Mouse (Mus musculus) A20 (cell line): ENCODE results near the gene Styx.

Experiments
- DNase-seq: peaks from one replicate; pipeline ENCODE4 v3.0.0-alpha.2; 2011; ENCODE audit warnings: low read depth, low spot score

The Styx gene

DNA sequence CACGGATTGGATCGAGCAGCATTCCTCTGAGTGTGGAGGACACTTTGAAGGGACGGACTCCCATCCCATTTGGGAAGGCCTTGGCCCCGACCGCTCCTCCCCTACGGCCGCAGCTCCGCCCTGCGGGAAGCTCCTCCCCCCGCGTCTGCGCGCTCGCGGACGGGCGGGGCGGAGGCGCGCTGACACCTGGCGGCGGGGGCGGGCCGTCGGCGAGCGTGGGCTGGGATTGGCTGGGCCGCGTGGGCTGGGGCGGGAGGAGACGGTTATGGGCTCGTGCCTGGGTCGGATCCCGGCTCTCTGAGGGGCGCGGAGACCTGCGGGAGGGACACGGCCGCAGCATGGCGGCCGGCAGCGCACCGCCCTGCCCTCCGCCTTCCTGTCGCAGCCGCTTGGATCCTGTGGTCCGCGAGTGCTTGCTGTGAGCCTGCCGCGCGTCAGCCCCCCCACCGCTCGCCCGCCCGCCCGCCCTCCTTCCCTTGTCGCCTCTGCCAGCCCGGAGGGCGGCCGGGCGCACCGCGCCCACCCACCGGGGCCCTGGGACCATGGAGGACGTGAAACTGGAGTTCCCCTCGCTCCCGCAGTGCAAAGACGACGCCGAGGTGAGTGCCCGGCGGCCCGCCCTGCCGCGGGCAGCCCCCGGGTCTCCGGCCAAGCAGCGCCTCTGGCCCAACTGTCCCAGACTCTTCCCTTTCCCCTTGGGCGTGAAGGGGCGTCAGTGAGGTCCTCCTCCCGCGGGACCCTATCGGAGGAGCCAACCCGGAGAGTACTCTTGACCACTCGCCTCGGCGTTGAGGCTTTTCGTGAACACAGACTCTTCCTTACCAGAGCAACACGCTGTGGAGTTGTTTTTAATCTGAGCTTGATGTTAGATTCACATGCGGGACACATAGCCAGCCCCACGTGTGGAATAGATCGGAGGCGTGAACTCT is at the start of gene Styx:
Gene Styx (plus strand): TSS at position 163 of the 929 bp plus-strand sequence.
- DNase-seq: peak; percentile 94

DNA sequence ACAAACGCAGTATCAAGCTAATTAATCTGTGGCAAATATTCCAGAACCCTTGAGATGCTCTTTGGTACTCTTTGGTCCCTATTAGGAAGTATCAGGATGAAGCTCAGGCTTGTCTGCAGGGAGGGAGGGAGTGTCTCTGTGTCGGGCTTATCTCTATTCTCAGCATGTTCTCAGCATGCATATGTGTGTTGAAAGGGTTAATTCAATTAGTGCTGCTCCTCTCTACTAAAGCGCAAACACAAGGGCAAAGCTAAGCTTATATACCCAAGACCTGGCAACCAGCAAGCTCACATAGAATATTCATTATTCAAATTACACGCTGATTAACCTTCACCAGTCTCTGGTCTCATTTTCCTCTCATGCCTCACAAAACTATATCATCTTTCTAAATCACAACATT is 47.0 kb upstream of the Styx start:
- DNase-seq: no peak

GRCm38 (mm10) chr14:45304389-45304788 is 46.5 kb upstream of the Styx start:
- no peak for DNase-seq

DNA sequence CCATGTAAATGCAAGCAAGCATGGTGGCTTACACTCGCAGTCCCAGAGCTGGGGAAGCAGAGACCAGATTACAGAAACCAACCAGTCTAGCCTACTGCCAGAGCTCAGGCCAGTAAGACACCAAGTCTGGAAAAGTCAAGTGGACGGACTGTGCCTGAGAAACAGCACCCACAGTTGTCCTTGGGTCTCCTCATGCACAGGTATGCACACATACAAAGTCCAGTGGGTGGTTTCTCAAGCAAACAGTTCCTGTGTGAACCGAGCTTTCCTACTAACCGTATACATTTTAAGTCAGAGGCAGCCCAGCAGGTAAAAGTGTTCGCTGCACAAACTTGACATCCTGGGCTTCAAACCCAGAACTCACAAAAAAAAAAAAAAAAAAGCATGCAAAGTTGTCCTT is 45.0 kb upstream of the Styx start:
- no peak for DNase-seq

DNA sequence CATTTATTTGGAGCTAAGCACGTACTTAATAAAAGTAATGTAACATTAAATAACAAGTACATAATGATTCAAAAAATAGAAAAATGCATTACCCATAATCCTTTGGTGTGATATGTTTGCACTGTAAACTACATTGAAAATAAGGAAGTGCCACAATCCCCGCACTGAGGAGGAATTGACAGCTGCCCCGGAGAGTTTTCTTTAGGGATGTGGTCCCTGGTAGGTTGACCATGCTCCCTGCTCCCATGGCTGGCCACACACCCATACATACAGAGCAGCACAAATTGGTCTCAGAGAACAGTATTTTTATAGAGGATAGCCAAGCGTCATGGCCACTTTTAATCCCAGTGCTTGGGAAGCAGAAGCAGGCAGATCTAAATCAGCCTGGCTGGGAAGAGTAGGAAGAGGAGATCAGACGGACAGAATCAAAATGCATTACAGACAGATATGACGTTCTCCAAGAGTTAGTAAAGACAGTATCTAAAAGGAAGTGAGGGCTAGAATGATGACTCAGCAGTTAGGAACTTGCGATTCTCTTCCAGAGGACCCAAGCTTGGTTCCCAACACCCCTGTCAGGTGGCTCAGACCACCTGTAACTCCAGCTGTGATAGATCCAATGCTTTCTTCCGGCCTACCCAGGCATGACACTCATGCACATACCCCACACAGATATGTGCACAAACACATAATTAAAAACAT is 43.1 kb upstream of the Styx start:
- DNase-seq: no peak

DNA sequence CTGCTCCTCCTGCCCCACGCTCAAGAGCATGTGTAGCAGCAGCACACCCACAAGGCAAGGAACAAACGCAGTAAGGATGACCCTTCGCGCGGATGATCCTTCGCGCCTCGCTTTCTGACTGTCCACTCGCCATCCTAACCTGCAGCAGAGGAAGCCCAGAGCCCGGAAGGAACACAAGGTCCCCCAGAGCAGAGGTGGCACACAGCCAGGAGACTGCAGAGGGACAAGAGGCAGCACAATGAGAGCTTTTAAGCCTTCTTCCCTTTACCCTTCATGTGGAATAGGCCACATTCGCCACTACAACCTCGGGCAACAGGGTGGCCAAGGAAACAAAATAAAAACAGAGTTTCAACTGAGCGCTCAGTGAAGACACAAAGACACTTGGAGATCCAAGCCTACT is 41.2 kb upstream of the Styx start:
- DNase-seq: no peak

GRCm38 (mm10) chr14:45310101-45310500 is 40.8 kb upstream of the Styx start:
- DNase-seq: no peak

- DNase-seq: no peak
Observed at GRCm38 (mm10) chr14:45316927-45317326, 34.0 kb upstream of the Styx start.

- peak; percentile 67 for DNase-seq
Observed at GRCm38 (mm10) chr14:45317921-45318411, 32.9 kb upstream of the Styx start.

GRCm38 (mm10) chr14:45318426-45319236 is 32.3 kb upstream of the Styx start, which contains the start of gene Ero1l:
Gene Ero1l, minus strand, starts transcription at chr14:45318771.
- DNase-seq: peak; percentile 93

DNA sequence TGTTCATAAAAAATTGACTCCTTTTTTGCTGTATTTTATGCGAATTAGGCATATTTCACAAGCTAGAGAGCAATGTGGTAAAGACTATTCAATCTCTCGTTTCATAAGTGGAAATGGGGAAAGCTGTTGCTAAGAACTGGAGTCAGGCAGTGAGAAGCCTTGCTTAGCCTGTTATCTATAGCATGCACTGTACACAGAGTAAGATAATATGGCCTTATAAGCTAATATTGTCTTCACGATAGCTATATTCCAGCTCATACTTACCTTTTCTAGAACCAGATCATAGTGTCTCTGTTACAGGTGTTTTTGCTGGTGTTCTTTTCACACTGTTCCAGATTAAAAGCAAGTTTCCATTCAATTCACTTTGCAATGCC is 31.7 kb upstream of the Styx start:
- DNase-seq: peak; percentile 40

- peak; percentile 57 for DNase-seq
Observed at GRCm38 (mm10) chr14:45320111-45320510, 30.8 kb upstream of the Styx start.

DNA sequence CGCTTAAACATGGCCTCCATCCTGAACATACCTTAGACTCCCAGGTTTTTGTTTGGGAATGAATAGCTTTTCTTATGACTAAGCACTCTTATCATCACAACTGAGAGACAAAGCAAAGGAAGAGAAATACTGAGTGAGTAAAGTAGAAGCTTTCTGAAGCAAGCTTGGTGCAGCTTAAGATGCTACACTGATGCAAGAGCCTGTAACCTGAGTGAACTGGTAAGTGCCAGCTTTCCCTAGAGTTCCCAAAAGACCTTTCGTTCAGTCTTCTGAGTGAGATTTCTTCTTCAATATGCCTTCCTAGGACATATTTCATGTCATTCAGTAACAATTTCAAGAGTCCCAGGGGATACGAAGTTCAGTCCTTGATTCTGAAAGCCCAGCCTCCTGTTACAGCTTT is 29.8 kb upstream of the Styx start:
- DNase-seq: no peak

DNA sequence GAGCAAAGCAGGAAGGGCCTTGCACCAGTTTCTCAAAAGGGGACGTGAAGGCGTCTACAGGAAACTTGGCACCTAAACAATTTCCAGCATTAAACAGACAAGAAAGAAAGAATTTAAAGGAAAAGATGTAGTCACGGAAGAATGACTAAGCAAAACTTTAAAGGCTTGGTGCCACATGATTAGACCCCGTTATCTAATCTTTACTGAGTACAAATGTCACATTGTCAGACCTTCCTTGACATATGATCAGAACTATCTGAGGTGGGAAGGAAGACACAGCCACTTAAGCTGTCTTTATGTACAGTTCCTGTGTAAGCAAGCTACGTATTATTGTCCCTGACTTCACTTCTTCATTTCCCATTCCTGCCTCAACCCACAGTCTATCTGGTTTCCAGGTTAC is 29.3 kb upstream of the Styx start:
- no peak for DNase-seq

- DNase-seq: no peak
Observed at GRCm38 (mm10) chr14:45322450-45322849, 28.4 kb upstream of the Styx start.

- DNase-seq: no peak
Observed at GRCm38 (mm10) chr14:45323320-45323719, 27.6 kb upstream of the Styx start.

GRCm38 (mm10) chr14:45325471-45325870 is 25.4 kb upstream of the Styx start:
- peak; percentile 69 for DNase-seq

DNA sequence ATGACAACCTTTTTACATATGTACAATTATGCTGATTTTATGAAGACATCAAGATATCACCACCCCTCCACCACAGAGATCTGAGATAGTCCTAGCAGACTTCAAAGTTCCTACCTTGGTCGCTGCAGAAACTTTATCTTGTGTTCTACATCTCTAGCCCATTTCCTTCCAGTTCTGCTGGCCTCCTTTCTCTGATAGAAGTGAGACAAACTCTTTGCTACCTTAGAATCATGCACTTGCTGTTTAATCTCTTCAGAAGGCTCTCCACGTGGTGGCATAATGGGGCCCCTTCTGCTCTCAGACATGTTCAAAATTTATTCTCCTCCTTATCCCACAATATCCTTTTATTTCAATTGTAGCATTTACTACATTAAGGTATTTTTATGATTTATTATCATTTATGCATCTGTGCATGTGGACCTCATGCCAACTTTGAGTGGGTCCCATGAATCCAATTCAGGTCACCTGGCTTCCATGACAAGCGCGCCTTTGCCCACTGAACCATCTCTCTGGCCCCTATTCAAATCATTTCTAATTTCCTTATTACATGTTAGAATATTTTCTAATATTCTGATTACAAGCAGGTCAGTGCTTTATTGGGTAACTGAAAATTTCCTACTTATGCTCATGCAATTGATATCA is 22.7 kb upstream of the Styx start:
- no peak for DNase-seq

DNA sequence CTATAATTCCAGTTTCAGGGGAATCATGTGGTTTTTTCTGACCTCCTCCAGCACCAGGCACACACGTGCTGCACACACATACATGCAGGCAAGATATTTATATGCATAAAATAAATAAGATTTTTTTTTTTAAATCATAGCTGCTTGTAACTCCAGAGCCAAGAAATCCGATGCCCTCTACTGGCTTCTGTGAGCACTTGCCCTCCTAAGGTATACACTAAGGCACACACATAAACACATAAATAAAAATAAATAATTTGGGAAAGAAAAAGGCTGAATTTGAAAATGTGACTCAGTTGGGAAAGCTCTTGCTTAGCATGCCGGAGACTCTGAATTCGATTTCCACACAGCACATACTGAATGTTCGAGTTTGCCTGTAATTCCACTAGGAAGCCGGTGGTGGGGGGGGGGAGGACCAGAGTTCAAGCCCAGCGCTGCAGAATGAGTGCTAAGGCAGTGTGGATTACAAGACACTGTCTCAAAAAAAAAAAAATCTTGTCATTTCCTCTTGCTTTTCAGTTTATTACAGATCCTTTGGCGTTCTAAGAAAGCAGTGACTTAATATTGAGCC is 21.8 kb upstream of the Styx start:
- no peak for DNase-seq

- DNase-seq: peak; percentile 94
Observed at GRCm38 (mm10) chr14:45329589-45330181, 21.2 kb upstream of the Styx start, which contains the start of gene Psmc6. Gene Psmc6, plus strand, starts transcription at chr14:45329788.
